Mouse (Mus musculus) liver, embryonic 15.5 days (tissue): ENCODE measurements around the gene Mex3a. TPM values are rescaled to one million over a fixed set of nuclear protein-coding genes. Genes with fewer than 3 reads are reported as not detected.

Experiments
- ATAC-seq: fragments of 200-750 bp; cut with Nextera tagmentation; 2 replicates; pipeline ENCODE4 v1.8.0; 2017; ENCODE audit warnings: moderate number of reproducible peaks, mild to moderate bottlenecking, moderate library complexity; ENCODE audit not compliant: insufficient read depth
- H3K27ac ChIP-seq: fragments of 300-500 bp; sonication (generic); replicated peaks from 2 replicates; pipeline ENCODE4 v1.5.1; 2015; ENCODE audit warnings: mild to moderate bottlenecking, inconsistent platforms
- H3K27me3 ChIP-seq: fragments of 300-500 bp; sonication (generic); 2 replicates; pipeline ENCODE4 v1.6.1; 2015; ENCODE audit warnings: mild to moderate bottlenecking, inconsistent platforms
- H3K36me3 ChIP-seq: fragments of 300-500 bp; sonication (generic); replicated peaks from 2 replicates; pipeline ENCODE4 v1.6.1; 2015; ENCODE audit warnings: moderate library complexity, mild to moderate bottlenecking, inconsistent platforms
- H3K4me1 ChIP-seq: fragments of 300-500 bp; sonication (generic); replicated peaks from 2 replicates; pipeline ENCODE4 v1.6.1; 2015; ENCODE audit warnings: inconsistent platforms
- H3K4me2 ChIP-seq: fragments of 300-500 bp; sonication (generic); 2 replicates; pipeline ENCODE4 v1.6.1; 2015; ENCODE audit warnings: moderate library complexity, mild to moderate bottlenecking, inconsistent platforms
- H3K4me3 ChIP-seq: fragments of 300-500 bp; sonication (generic); replicated peaks from 2 replicates; pipeline ENCODE4 v1.5.1; 2015; ENCODE audit warnings: mild to moderate bottlenecking, inconsistent platforms
- H3K9ac ChIP-seq: fragments of 300-500 bp; sonication (generic); 2 replicates; pipeline ENCODE4 v1.6.1; 2015; ENCODE audit warnings: moderate library complexity, mild to moderate bottlenecking, inconsistent platforms
- H3K9me3 ChIP-seq: fragments of 300-500 bp; sonication (generic); replicated peaks from 2 replicates; pipeline ENCODE4 v1.6.1; 2016; ENCODE audit warnings: inconsistent platforms
- WGBS: fragments of 180-500 bp; shearing (Covaris S2); methylation state at CpG from one replicate; pipeline ENCODE4 v1.1.7; 2015; ENCODE audit warnings: mixed read lengths; ENCODE audit not compliant: insufficient replicate concordance; 5-methylcytosine and 5-hydroxymethylcytosine counted together
- polyA plus RNA-seq: library from polyadenylated mRNA; unstranded; fragments of >200 nt; fragmentation: Nextera tagmentation; extraction: Ambion mirVana; gene quantifications from 2 replicates; pipeline ENCODE4 v1.2.1, GENCODE M21; 2015

Gene Mex3a
- polyA plus RNA-seq = 0.60 and 0.67 TPM in 2 replicates

- Histone ChIP-seq H3K36me3 (no peaks in the 10 kb centered on the region), H3K27ac (peak within 1 kb of the TSS; percentile 76), H3K4me3 (peak within 1 kb of the TSS; percentile 72), H3K27me3 (peaks cover 33% of the 10 kb centered on the region), H3K4me2 (peak within 1 kb of the TSS; percentile 99), H3K9ac (peak within 1 kb of the TSS; percentile 79), H3K4me1 (peaks cover 77% of the 10 kb centered on the region), H3K9me3 (no peaks in the 10 kb centered on the region)
- ATAC-seq = no peak
- 1% methylated on average over 31 of the region's 31 CpGs for WGBS
These were observed at the start of gene Mex3a for GRCm38 (mm10) chr3:88532299-88532674. Mex3a (plus strand) TSS chr3:88532395.

GRCm38 (mm10) chr3:88483141-88483540 lies 49.1 kb upstream of the Mex3a start:
- peaks cover 11% of the 10 kb centered on the region for H3K4me1 ChIP-seq
- H3K9ac ChIP-seq = no peak overlapping the region
- no peak overlapping the region for H3K27ac ChIP-seq
- H3K9me3 ChIP-seq = no peaks in the 10 kb centered on the region
- H3K4me2 ChIP-seq = no peak overlapping the region
- H3K4me3 ChIP-seq = no peak overlapping the region
- WGBS = 61% methylated on average over 8 of the region's 8 CpGs
- peaks cover 74% of the 10 kb centered on the region for H3K36me3 ChIP-seq
- peaks cover 52% of the 10 kb centered on the region for H3K27me3 ChIP-seq
- ATAC-seq = no peak

- Histone ChIP-seq H3K27ac (no peak overlapping the region), H3K27me3 (peaks cover 52% of the 10 kb centered on the region), H3K9ac (no peak overlapping the region), H3K4me1 (peaks cover 16% of the 10 kb centered on the region), H3K4me3 (no peak overlapping the region), H3K4me2 (no peak overlapping the region), H3K9me3 (no peaks in the 10 kb centered on the region), H3K36me3 (peaks cover 79% of the 10 kb centered on the region)
- peak; percentile 39 for ATAC-seq
- 12% methylated on average over 5 of the region's 5 CpGs for whole genome bisulfite sequencing
These were observed 48.6 kb upstream of the Mex3a start for GRCm38 (mm10) chr3:88483621-88484020.

GRCm38 (mm10) chr3:88484597-88485316 lies 47.4 kb upstream of the Mex3a start:
- Histone ChIP-seq H3K4me2 (no peak overlapping the region), H3K4me3 (no peak overlapping the region), H3K27ac (no peak overlapping the region), H3K27me3 (peaks cover 52% of the 10 kb centered on the region), H3K4me1 (peaks cover 23% of the 10 kb centered on the region), H3K9me3 (no peaks in the 10 kb centered on the region), H3K36me3 (peaks cover 83% of the 10 kb centered on the region), H3K9ac (no peak overlapping the region)
- ATAC-seq = no peak
- WGBS = 43% methylated on average over 39 of the region's 39 CpGs

GRCm38 (mm10) chr3:88486043-88486442 lies 46.2 kb upstream of the Mex3a start:
- Histone ChIP-seq H3K4me2 (no peak overlapping the region), H3K4me3 (no peak overlapping the region), H3K9me3 (no peaks in the 10 kb centered on the region), H3K4me1 (peaks cover 36% of the 10 kb centered on the region), H3K36me3 (peaks cover 91% of the 10 kb centered on the region), H3K27ac (no peak overlapping the region), H3K9ac (no peak overlapping the region), H3K27me3 (peaks cover 48% of the 10 kb centered on the region)
- 75% methylated on average over 5 of the region's 5 CpGs for WGBS
- no peak for ATAC-seq

- Histone ChIP-seq H3K27ac (no peak overlapping the region), H3K4me1 (peaks cover 45% of the 10 kb centered on the region), H3K4me2 (no peak overlapping the region), H3K36me3 (peaks cover 84% of the 10 kb centered on the region), H3K9ac (no peak overlapping the region), H3K27me3 (peaks cover 45% of the 10 kb centered on the region), H3K9me3 (no peaks in the 10 kb centered on the region), H3K4me3 (no peak overlapping the region)
- ATAC-seq = no peak
- WGBS = 72% methylated on average over 4 of the region's 4 CpGs
These were observed 45.3 kb upstream of the Mex3a start for GRCm38 (mm10) chr3:88486887-88487286.

GRCm38 (mm10) chr3:88487396-88487795 lies 44.8 kb upstream of the Mex3a start:
- peaks cover 79% of the 10 kb centered on the region for H3K36me3 ChIP-seq
- 67% methylated on average over 1 of the region's 1 CpGs for WGBS
- ATAC-seq = no peak
- no peak overlapping the region for H3K4me3 ChIP-seq
- H3K27ac ChIP-seq = no peak overlapping the region
- H3K9me3 ChIP-seq = no peaks in the 10 kb centered on the region
- no peak overlapping the region for H3K4me2 ChIP-seq
- H3K27me3 ChIP-seq = peaks cover 39% of the 10 kb centered on the region
- H3K4me1 ChIP-seq = peaks cover 48% of the 10 kb centered on the region
- H3K9ac ChIP-seq = no peak overlapping the region

GRCm38 (mm10) chr3:88493706-88494582 lies 38.3 kb upstream of the Mex3a start:
- H3K4me3 ChIP-seq = peak overlapping the region; percentile 61
- H3K4me1 ChIP-seq = peaks cover 94% of the 10 kb centered on the region
- WGBS = 47% methylated on average over 11 of the region's 11 CpGs
- H3K27ac ChIP-seq = peak overlapping the region; percentile 92
- no peaks in the 10 kb centered on the region for H3K27me3 ChIP-seq
- peak overlapping the region; percentile 94 for H3K4me2 ChIP-seq
- ATAC-seq = no peak
- H3K9me3 ChIP-seq = no peaks in the 10 kb centered on the region
- H3K9ac ChIP-seq = peak overlapping the region; percentile 71
- H3K36me3 ChIP-seq = peaks cover 50% of the 10 kb centered on the region

- peak overlapping the region; percentile 27 for H3K4me3 ChIP-seq
- H3K4me2 ChIP-seq = peak overlapping the region; percentile 94
- H3K9me3 ChIP-seq = no peaks in the 10 kb centered on the region
- peak overlapping the region; percentile 71 for H3K9ac ChIP-seq
- WGBS = 14% methylated on average over 9 of the region's 9 CpGs
- H3K27me3 ChIP-seq = no peaks in the 10 kb centered on the region
- peak overlapping the region; percentile 92 for H3K27ac ChIP-seq
- peaks cover 95% of the 10 kb centered on the region for H3K4me1 ChIP-seq
- H3K36me3 ChIP-seq = peaks cover 54% of the 10 kb centered on the region
- ATAC-seq = peak; percentile 52
These were observed 37.2 kb upstream of the Mex3a start for GRCm38 (mm10) chr3:88494836-88495628.

GRCm38 (mm10) chr3:88495741-88496415 lies 36.3 kb upstream of the Mex3a start:
- Histone ChIP-seq H3K9me3 (no peaks in the 10 kb centered on the region), H3K27me3 (no peaks in the 10 kb centered on the region), H3K27ac (peak overlapping the region; percentile 92), H3K36me3 (peaks cover 49% of the 10 kb centered on the region), H3K4me2 (peak overlapping the region; percentile 94), H3K9ac (peak overlapping the region; percentile 71), H3K4me1 (peaks cover 95% of the 10 kb centered on the region), H3K4me3 (peak overlapping the region; percentile 27)
- 75% methylated on average over 10 of the region's 10 CpGs for WGBS
- ATAC-seq = no peak
